Mouse (Mus musculus) erythroblast, embryonic 14.5 days (primary cell): ENCODE data around the gene Ppef1.

Source experiments
- GATA1 ChIP-seq: IDR thresholded peaks from 2 replicates; pipeline ENCODE4 v1.6.1; 2012; ENCODE audit warnings: low read length, inconsistent platforms, mixed read lengths
- TAL1 ChIP-seq: IDR thresholded peaks from 3 replicates; pipeline ENCODE4 v1.6.1; 2012; ENCODE audit warnings: low read length, inconsistent platforms, mixed read lengths

DNA sequence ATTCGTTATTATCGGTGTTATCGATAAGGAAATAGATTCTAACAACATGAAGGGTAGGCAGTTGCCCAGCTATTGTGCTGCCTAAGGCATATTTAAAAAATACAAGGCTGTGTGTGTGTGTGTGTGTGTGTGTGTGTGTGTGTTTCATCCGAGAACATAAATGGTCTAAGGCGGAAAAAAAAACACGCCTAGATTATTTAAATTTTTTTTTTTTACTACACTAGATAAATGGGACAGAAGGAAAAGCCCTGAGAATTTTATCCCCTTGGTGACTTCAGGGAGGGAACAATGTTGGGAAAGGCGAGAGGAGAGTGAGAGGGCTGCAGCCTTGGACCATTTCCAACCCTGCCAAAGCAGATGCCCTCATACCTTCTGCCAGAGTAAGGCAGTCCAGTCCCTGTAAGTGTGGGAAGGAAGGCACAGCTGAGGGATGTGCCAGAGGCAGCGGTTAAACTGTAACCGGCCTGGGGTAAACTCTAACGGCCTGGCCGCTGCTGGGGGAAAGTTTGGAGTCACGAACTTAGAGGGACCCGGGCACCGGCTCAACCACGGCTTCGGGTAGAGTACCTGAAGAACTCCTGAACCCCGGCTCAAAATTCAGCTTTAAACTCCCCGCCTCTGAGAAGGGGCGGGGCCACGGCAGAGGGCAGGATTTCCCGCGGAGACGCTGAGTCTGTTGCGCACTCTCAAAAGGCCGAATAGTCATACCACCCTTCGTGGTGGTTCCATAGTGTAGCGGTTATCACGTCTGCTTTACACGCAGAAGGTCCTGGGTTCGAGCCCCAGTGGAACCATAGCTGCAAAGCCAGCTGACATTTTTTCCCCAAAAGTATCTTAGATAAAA is 30.0 kb upstream of the Ppef1 start:
- TF ChIP-seq TAL1 (no peak), GATA1 (no peak)
